Mouse (Mus musculus) erythroblast, adult 5-6 weeks (primary cell): ENCODE measurements around the gene Krtcap3. TPM values are rescaled to one million over a fixed set of nuclear protein-coding genes. Genes with fewer than 3 reads are reported as not detected.

Experiments
- ATAC-seq: replicated peaks from 2 replicates; pipeline ENCODE4 v1.8.0; 2016; ENCODE audit warnings: moderate number of reproducible peaks, mild to moderate bottlenecking, moderate TSS enrichment, inconsistent platforms; ENCODE audit not compliant: poor library complexity, low FRiP score, severe bottlenecking
- total RNA-seq, 2 experiments: library from RNA; stranded (forward) in 1 of 2; stranded (reverse) in 1 of 2; fragments of 150-400 nt in 1 of 2; fragments of 200-764, 138-1000 nt in 1 of 2; gene quantifications; 2 replicates each; pipeline versions ENCODE4 v1.2.3 to v1.2.4; 2015 to 2017; ENCODE audit warnings: low replicate concordance in 2 of 2

The Krtcap3 gene
- total RNA-seq, 2 experiments from 2014 or later, result 1.5 to 4.0 TPM

DNA sequence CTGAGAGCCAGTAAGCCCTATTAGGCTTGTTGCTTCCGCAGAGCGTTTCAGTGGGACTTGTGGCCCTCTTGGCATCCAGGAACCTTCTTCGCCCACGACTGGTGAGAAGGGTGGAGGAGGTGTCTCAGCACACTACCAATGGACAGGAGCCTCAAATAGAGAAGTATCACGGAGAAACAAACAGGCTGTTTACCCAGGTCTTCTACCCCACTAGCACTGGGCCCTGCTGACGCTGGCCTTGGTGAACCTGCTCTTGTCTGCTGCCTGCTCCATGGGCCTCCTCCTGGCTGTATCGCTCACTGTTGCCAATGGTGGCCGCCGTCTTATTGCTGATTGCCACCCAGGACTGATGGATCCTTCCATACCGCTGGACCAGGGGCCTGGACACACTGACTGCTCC, 660 bp downstream of the Krtcap3 start:
- no peak for ATAC-seq

DNA sequence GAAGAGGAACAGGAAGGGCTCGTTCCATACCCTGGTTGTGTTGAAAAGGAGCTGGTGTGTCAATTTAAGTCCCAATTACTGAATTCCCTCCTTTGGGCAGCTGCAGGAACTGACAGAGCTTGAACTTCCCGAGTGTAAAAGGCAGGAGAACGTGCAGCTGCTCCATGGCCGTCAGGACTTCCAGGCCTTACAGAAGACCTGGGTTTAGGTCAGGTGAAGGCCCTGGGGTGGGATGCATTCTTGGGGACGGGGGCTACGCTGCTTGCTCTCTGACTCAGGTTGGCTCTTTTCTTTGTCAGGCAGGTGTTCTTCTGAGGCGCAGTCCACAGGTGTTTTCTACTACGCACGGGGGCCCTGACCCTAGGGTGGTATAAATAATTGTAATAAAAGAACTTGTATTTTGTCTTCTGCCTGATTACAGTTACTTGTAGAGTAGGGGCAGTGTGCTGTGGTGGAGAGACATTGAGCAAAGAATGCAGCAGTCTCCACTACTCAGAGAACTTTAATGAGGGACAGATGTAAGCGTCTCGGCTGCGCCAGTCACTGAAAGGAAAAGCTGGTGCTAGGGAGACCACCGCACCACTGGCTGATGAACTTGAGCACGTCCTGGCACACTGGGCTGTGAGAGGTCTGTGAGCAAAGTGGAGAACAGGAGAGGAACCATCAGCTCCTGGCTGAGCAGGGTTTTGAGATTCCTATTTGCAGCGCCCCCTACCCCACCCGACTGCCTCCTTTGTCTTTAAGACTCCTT, 1.5 kb downstream of the Krtcap3 start:
- ATAC-seq, result no peak

DNA sequence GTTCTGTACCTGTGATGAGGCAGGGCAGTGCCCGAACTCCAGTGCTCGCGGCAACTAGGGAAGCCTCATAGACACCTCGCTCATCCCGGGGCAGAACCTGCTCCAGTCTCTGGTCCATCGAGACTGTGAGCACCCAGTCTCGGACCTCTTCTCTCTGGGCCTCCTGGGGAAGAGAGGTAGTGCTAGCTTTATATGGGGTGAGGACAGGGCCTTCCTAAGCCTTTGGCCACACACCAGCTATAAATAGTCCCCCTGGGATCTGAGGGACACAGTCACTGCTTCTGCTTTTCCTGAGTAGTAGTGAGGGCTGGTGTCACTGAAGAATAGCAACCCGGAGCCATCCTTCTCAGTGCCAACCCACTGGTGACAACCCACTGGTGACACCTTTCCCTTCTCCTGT, 2.3 kb downstream of the Krtcap3 start:
- no peak for ATAC-seq

DNA sequence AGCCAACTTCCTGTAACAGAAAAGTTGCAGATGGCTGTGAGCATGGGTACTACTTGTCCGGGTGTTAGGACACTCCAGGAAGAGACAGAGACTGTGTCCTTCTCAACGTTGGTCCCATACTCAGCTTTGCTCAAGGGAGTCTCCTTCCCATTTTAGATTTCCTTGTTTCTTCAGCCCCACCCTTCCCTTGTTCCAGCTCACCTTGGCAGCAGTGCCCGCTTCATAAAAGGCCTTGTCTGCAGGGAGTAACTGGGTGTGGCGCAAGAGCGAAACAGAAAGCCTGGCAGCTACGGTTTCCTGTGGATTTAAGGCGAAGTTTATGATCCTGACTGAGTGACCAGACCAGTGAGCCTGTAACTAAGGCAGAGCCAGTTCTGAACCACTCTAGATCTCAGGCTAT, 3.0 kb downstream of the Krtcap3 start:
- no peak for ATAC-seq

DNA sequence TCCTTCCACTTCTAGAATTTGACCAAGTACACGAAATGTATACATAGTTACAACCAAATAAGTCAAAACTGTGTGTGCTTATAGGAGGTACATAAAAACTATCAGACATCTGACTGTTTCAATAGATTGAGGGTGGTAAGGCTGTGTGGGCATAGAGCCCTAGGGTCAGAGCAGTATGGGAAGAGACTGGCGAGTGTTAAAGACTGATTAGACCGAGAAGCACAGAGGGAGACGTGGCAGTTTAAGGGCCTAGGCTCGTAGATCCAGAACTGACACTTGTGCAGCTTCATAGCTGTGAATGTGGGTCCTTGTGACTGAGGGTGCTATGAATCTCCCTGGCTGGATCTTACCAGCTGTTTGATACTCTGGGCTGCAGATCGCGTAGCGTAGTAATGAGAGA, 3.4 kb downstream of the Krtcap3 start:
- ATAC-seq, result no peak

DNA sequence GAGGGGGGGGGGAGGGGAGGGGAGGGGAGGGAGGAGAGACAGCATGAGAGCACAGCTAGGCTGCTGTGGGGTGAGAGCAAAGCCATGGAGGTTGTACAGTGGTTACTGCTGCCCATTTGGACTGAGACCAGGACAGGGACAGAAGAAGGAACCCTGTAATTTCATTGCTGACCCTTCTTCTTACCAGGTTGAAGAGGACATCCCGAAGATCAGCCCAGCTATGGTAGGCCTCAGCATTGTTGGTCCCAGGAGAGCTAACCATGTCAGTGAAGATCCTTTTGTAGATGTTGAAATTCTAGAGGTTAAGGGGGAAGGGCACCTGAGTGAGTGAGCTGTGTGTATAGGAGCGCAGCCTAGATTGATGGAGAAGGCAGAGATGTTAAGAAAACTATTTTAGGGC, 3.9 kb downstream of the Krtcap3 start:
- ATAC-seq, result no peak

DNA sequence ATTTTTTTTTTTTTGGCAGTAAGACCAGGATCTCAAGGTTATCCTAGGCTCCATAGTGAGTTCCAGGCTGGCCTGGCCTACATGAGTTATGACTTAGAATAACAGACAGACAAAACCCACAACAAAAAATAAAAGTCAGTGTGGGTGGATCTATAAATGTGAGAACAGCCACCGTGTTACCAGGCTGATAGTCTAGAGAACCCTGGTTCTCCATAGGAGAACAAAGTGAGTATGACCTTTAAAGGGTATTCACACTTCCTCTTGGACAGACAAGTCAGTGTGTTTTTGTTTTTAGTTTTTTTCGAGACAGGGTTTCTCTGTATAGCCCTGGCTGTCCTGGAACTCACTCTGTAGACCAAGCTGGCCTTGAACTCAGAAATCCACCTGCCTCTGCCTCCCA, 4.5 kb downstream of the Krtcap3 start:
- no peak for ATAC-seq

DNA sequence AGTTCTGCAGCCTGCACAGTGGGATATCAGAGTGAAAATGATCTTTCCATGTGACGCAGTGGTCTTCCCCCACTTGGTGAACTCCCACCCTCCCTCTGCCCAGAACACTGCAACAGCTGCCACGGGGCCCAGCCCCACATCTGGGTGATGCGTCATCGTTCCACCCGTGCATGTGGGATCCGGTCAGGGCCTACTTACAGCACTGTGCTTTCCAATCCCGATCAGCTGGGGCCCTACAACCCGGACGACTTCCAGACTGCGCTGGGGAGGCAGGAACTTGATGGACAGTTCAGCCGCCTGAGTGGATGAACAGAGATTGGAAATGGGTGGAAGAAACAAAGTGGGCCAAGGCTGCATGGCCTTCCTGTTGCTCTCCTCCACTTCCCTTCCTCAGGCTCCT, 6.1 kb downstream of the Krtcap3 start:
- ATAC-seq, result no peak

DNA sequence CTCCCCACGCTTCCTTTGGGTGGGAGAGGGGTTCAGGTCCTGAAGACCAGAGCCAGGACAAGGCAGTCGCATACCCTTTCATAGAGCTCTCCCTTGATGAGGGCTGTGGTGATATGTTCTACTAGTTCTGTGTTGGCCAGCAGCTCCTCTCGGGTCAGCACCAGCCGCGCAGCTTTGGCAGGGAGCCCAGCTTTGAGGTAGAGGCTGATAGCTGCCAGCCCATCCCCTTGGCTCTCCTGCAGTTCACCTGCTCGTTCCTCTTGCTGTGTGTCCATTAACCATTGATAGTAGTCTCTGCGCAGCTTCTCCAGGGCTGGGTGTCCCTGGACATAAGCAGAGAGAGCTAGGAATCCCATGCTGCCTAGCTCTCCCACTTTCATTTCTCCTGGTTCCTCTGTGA, 14.6 kb downstream of the Krtcap3 start:
- no peak for ATAC-seq

DNA sequence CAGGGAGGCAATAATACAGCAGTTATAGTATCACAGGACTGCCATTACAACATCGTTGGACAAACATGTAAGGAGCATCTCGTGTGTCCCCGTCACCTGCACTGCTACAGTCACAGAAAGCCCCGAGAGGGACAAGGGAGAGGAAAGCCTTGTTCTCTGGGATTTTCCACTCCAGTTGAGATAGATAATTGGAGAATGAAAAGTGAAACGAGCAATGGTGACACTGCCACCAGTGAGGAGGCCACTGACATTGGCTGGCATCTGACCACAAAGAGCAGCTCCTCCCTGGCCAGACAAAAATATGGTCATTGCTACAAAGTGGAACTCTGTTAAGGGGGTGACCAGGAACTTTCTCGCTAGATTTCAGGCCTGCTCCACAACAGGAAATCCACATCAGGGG, 16.2 kb downstream of the Krtcap3 start:
- no peak for ATAC-seq

DNA sequence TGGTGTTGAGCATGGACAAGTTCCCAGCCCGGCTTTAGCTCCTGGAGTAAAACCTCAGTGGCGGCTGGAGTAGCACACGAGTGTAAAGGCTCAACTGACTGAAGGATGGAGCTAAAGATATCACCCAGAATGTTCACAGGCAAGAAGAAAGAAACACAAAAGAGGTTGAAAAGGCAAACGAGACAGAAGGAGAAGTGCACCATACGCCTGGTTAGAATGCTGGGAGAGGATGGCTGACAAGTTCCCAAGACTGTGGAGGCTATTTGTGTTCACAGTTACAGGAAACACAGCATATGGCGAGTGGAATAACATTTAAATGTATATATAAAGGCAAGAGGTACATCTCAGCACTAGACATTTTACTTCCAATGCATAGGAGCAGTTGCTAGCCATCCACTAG, 21.5 kb downstream of the Krtcap3 start:
- ATAC-seq, result no peak

DNA sequence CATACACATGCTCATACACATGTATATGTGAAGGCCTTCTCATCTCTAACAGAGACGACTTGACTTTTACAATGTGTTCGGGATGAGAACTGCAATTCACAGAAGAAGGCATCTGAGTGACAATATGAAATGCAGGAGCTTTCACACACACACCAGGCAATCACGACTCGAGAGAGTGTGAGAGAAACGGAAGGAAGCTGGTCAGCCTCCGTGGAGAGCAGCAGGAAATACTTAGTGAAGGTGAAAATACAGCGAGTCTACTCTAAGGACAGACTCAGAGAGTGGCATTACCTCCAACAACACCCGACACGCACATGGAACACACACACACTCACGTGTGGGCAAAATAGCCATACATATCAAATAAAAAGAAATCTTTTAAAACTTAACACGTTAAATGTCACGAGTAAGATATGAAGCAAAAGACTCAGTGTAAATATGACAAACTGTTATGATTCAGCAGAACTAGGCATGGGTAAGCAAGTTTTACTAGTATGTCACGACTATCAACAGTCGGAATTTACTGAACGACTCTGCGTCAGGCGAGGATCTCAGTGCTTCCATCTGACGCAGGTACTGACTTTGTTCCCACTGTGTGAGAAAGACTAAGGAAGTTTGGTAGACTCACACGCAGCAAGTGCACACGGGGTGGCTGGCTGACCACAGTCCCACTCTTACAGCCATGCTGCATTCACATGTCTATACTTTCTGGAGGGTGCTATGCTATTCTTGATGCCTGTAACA, 27.9 kb downstream of the Krtcap3 start:
- no peak for ATAC-seq

DNA sequence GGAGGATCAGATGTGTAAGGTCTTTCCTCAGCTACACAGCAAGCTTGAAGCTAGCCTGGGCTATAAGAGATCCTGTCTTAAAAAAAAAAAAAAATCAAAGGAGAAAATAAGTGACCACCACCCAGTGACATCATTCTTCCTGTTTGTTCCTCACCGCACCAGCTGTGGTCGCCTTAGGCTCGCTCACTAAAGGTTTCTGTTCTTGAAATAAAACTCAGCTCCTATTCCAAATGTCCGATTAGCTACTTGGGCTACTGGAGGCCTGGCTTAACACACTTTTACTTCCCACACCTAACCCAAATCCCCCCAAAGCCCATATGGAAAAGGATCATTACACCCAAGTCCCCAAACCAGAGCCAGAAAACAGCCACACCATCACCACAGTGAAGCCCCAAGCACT, 36.7 kb downstream of the Krtcap3 start:
- ATAC-seq, result no peak

DNA sequence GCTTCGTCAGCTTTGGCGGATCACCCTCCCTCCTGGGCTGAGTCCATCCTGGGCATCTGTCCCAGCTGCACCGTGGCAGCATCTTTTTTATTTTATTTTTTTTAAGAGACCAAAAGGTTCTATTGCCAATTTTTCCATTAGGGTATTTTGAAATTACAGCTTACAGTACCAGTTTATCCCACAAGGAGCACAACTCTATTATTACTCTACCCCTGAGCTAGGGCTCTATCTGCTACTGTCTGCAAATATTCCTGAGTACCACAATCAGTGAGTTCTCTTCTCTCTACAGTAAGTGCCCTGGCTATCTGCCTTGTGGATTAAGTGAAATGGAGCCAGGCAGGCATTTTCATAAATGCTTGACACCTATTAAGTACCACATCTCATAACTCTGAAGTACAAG, 37.2 kb downstream of the Krtcap3 start:
- ATAC-seq, result no peak

DNA sequence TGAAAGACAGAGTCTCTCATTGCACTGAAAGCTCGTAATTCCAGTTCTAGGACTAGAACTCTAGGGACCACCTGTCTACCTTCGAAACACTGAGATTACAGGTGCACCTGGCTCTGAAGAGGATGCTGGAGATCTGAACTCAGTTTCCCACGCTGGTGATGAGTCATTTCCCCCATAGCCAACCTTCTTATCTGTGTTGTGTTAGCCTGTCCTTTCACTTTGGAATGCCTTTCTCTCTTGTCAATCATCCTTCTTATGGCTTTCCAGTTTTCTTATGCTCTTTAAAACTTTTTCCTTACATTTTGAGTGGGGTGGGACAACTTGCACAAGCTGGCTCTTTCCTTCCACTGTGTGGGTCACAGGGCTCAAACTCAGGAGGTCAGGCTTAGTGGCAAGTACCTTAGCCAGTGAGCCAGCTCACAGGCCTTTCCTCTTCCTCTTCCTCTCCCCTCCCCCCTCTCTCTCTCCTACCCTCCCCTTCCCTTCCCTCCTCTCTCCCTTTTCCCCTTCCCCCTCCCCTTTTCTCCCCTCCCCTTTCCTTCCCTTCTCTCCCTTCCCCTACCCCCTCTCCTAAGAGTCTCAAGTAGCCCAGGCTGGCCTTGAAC, 38.2 kb downstream of the Krtcap3 start:
- no peak for ATAC-seq

DNA sequence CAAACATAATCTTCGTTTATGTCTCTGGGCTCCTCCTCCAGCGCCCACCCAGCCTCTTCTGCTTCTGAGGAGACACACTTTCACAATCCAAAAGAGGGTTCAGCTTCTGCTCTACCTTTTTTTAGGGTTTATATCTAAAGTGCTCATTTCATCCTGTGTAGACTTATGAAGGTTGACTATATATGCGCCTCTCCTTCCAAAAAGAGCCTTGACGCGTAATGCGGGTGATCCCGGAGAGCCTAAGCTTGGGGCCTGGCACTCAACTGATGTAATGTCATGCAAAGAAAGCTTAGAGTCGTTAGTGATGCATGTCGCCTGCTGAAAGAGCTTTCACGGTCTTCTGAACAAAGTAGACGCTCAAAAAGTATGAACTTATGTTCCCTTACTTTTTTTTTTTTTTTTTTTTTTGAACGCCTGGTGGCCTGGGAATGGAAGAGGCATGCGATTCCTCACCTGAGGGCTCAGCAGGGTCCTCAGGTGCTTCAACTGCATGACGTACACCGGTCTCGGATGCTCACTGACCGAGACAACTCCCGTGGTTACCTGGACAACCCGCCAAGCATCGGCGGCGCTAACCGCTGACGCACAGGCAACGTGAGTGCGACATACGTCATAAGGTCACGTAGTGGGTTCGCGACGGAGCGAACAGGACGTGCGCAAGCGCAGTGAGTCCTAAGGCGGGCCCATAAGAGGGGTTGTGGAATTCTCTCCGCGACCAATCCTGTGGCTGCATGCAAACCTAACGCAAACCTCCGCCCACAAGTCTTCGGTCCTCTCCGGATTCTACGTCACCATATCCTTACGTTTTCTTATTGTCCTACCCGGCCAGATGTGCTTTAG, 39.2 kb downstream of the Krtcap3 start, which contains the start of gene Ift172:
TSS of gene Ift172 (minus strand) at position 596 of the 840 bp plus-strand sequence.
- peak; percentile 98 for ATAC-seq

DNA sequence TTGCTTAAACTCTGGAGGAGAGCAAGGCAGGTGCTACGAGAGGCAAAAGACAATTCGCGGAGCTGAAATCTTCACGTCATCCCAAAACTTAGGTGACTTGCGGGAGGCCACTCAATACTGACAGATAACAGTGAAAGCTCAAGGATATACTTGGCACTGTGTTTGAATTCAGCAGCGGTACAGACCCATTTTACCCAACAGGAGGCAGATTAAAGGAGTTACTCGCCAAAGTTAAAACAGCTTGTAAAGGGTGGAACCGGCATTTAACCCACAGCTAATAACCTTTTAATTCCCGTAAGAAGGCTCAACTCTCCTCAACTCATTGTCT, 39.8 kb downstream of the Krtcap3 start:
- ATAC-seq, result peak; percentile 50

DNA sequence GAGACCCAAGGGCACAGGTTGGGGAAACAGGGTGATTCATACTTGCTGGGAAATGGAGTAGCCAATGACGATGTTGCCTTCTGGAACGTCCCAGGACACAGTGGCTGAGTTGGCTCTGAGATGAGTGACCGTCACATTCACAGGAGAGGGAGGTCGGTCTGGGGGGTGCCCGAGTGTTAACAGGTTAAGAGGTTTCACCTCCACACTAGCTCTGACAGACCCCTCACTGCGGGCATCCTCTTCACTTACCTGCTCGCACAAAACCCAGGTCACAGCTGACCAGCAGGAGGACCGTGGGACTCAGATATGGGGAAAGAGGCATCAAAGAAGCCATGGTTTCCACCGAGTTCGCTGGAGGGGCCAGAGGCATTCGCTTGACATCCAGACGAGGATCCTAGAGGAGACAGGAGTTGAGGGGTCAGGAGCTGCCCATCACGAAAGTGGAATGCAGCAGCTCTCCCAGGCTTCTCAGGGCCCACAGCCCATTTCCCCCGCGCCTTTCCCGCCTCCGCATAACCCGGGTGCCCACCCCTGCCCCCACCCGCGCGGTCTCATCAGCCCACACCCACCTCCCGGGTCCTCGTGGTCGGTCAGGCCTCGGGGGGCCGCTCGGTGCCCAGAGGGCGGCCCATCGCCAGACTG, 43.6 kb downstream of the Krtcap3 start:
- no peak for ATAC-seq

DNA sequence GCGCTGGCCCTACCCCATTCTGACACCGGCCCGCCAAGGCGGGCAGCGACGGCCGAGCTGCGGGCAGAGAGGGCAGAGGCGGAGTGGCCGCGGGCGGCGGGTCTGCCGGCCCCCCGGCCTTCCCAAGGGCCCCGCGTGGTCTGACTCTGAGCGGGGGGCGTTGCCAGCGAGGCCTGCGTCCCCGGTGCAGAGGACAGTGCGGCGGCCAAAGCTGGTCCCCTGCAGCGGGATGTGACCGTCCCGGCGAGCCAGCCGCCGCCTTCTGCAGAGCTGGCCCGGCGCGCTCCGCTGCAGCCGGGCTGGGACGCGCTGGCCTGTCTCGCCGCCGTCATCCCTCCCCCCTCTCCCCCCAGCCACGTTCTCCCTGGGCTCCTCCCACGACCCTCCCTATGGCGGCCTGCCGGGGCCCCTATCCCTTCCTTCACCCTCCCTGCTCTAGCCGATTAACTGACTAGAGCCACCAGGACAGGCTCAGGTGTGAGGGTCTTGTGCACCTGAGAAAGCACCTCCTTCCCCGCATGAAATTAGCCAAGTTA, 44.2 kb downstream of the Krtcap3 start, which contains the start of gene Fndc4:
TSS of gene Fndc4 (minus strand) at position 475 of the 536 bp plus-strand sequence.
- no peak for ATAC-seq
